Mouse (Mus musculus): Measurements from ENCODE around the gene Mid1. TPM values are rescaled to one million over a fixed set of nuclear protein-coding genes. Genes with fewer than 3 reads are reported as not detected.

The Mid1 gene
- polyA plus RNA-seq (2014; fragmentation: Illumina TruSeq; extraction: RNeasy Lipid Tissue Mini Kit (QIAGEN cat#74804); ENCODE audit: low read depth, low replicate concordance) = 8.7 TPM

DNA sequence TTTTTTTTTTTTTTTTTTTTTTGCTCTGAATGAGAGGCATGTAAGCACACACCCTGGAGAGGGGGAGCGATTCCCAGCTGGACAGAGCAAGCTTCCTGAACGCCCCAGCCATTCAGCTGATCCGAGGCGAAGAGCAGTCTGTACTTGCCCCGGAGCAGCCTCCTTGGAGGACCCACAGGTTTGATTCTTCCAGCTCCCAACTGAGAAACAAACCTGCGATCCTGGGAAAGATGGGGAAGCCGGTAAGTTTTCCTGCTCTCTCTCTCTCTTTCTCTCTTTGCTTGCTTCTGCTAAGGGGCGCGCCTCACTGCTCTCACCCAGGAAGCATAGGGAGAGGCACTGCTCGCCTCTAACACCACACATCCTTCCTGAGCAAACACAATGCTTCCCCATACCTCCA, at the start of gene Mid1:
Mid1 (plus strand) TSS at position 69 of the 400 bp plus-strand sequence.

DNA sequence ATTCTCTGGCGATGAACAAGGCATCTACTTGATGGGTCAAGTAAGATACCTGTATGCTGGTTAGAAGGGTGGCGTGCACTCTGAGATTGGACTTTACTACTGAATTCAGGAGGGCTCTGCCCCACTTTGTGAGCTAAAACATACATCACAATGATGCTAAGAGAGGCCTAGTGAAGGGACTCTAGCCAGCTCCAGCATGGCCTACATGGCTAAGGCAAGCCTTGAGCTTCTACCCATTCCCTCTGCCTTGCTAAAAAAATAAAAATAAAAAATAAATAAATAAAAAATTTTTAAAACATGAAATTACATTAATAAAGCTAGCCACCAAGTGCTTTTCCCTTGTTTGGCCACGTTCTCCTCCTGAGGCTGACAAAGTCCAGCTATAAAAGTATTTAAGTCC, 94.5 kb downstream of the Mid1 start, which contains the start of gene 4933400A11Rik:
4933400A11Rik (minus strand) TSS at position 101 of the 400 bp plus-strand sequence.

DNA sequence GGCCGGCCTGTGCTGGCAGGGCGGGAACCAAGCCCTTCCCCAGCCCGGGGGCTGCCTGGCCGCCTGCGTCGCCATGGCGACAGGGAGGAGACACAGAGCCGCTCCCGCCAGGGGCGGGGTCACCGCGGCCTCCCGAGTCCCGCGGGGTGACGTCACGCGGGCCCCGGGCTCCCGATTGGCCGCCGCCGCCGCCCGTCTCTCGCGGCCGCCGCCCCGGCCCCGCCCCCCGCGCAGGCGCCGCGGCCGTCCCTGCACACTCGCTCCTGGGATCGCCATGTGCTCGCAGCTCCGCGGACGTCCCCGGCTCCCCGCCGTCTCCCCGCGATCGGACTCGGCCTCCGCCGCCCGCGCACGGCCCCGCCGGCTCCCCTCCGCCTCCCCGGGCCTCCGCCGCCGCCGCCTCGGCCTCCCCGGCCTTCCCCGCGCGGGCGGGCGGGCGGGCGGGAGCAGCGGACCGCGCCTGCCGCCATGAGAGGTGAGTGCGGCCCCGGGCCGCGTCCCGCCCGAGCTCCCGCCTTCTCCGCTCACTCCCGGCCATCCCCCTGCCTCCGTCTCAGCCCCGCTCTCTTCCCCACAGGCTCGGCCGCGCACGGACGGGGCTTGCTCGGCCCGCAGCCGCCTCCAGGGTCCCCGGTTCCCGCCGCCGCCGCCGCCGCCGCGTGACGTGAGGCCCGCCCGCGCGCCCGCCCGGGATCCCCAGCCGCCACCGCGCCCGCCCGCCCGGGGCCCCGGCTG, 324.2 kb downstream of the Mid1 start, which contains the start of gene Gm21887:
Gm21887 (plus strand) TSS at position 644 of the 735 bp plus-strand sequence.

Other genes with a start within 250 kb of the Mid1 start
- gene 4933400A11Rik, start 94.4 kb downstream of the Mid1 start, polyA plus RNA-seq (2014; fragmentation: Illumina TruSeq; extraction: RNeasy Lipid Tissue Mini Kit (QIAGEN cat#74804); ENCODE audit: low read depth, low replicate concordance) = not detected

All from heart, adult 10 weeks (tissue).